Mouse (Mus musculus) cortical plate, adult 2 months (tissue): Measurements from ENCODE around the gene Gsdma.

Source experiments
- CTCF ChIP-seq: fragments of 200-500 bp; IDR thresholded peaks from 2 replicates; pipeline ENCODE4 v1.5.1; 2011; ENCODE audit warnings: mild to moderate bottlenecking, control low read depth, low read length; ENCODE audit not compliant: insufficient read depth; ENCODE audit errors: extremely low read depth
- POLR2A ChIP-seq: fragments of 200-500 bp; IDR thresholded peaks from 2 replicates; pipeline ENCODE4 v1.6.1; 2011; ENCODE audit warnings: mild to moderate bottlenecking, low read length, control low read depth; ENCODE audit not compliant: insufficient read depth; ENCODE audit errors: extremely low read depth

- TF ChIP-seq POLR2A (no peak), CTCF (no peak)
Measured at GRCm38 (mm10) chr11:98694301-98694700, 30.1 kb downstream of the Gsdma start.
